Mouse (Mus musculus): ENCODE measurements around the gene Gab1.

The Gab1 gene

GRCm38 (mm10) chr8:80815179-80815578 is 65.1 kb downstream of the Gab1 start:
- H3K27me3 ChIP-seq (ENCODE audit: control insufficient read depth, insufficient read depth, low read length, poor library complexity, severe bottlenecking), result no peaks in the 10 kb centered on the region
- no peaks in the 10 kb centered on the region for H3K36me3 ChIP-seq (ENCODE audit: control insufficient read depth, insufficient read depth, low read length, poor library complexity, severe bottlenecking)
- DNase-seq (ENCODE audit: low read depth, low spot score), result no peak

- DNase-seq (ENCODE audit: low read depth, low spot score), result no peak
- Histone ChIP-seq H3K27me3 (ENCODE audit: control insufficient read depth, insufficient read depth, low read length, poor library complexity, severe bottlenecking) (no peaks in the 10 kb centered on the region), H3K36me3 (ENCODE audit: control insufficient read depth, insufficient read depth, low read length, poor library complexity, severe bottlenecking) (no peaks in the 10 kb centered on the region)
These were observed 66.1 kb downstream of the Gab1 start for GRCm38 (mm10) chr8:80814087-80814791.

GRCm38 (mm10) chr8:80813439-80813838 is 66.9 kb downstream of the Gab1 start:
- peak; percentile 58 for DNase-seq (ENCODE audit: low read depth, low spot score)
- no peaks in the 10 kb centered on the region for H3K27me3 ChIP-seq (ENCODE audit: control insufficient read depth, insufficient read depth, low read length, poor library complexity, severe bottlenecking)
- H3K36me3 ChIP-seq (ENCODE audit: control insufficient read depth, insufficient read depth, low read length, poor library complexity, severe bottlenecking), result no peaks in the 10 kb centered on the region

GRCm38 (mm10) chr8:80811591-80811991 is 68.7 kb downstream of the Gab1 start:
- no peak for DNase-seq (ENCODE audit: low read depth, low spot score)
- Histone ChIP-seq H3K36me3 (ENCODE audit: control insufficient read depth, insufficient read depth, low read length, poor library complexity, severe bottlenecking) (no peaks in the 10 kb centered on the region), H3K27me3 (ENCODE audit: control insufficient read depth, insufficient read depth, low read length, poor library complexity, severe bottlenecking) (no peaks in the 10 kb centered on the region)

GRCm38 (mm10) chr8:80810916-80811315 is 69.4 kb downstream of the Gab1 start:
- H3K27me3 ChIP-seq (ENCODE audit: control insufficient read depth, insufficient read depth, low read length, poor library complexity, severe bottlenecking), result no peaks in the 10 kb centered on the region
- DNase-seq (ENCODE audit: low read depth, low spot score), result no peak

GRCm38 (mm10) chr8:80810442-80810841 is 69.9 kb downstream of the Gab1 start:
- H3K36me3 ChIP-seq (ENCODE audit: control insufficient read depth, insufficient read depth, low read length, poor library complexity, severe bottlenecking), result no peaks in the 10 kb centered on the region
- DNase-seq (ENCODE audit: low read depth, low spot score), result no peak
- no peaks in the 10 kb centered on the region for H3K27me3 ChIP-seq (ENCODE audit: control insufficient read depth, insufficient read depth, low read length, poor library complexity, severe bottlenecking)

More at GRCm38 (mm10) chr8:80810916-80811315, 69.4 kb downstream of the Gab1 start:
- H3K36me3 ChIP-seq (ENCODE audit: control insufficient read depth, insufficient read depth, low read length, poor library complexity, severe bottlenecking), result no peaks in the 10 kb centered on the region

- H3K36me3 ChIP-seq (ENCODE audit: control insufficient read depth, insufficient read depth, low read length, poor library complexity, severe bottlenecking), result no peaks in the 10 kb centered on the region
- DNase-seq (ENCODE audit: low read depth, low spot score), result no peak
- no peaks in the 10 kb centered on the region for H3K27me3 ChIP-seq (ENCODE audit: control insufficient read depth, insufficient read depth, low read length, poor library complexity, severe bottlenecking)
These were observed 72.4 kb downstream of the Gab1 start for GRCm38 (mm10) chr8:80807807-80808505.

- Histone ChIP-seq H3K36me3 (ENCODE audit: control insufficient read depth, insufficient read depth, low read length, poor library complexity, severe bottlenecking) (no peaks in the 10 kb centered on the region), H3K27me3 (ENCODE audit: control insufficient read depth, insufficient read depth, low read length, poor library complexity, severe bottlenecking) (no peaks in the 10 kb centered on the region)
- DNase-seq (ENCODE audit: low read depth, low spot score), result no peak
These were observed 76.2 kb downstream of the Gab1 start for GRCm38 (mm10) chr8:80804066-80804619.

- DNase-seq (ENCODE audit: low read depth, low spot score), result no peak
- no peaks in the 10 kb centered on the region for H3K36me3 ChIP-seq (ENCODE audit: control insufficient read depth, insufficient read depth, low read length, poor library complexity, severe bottlenecking)
- no peaks in the 10 kb centered on the region for H3K27me3 ChIP-seq (ENCODE audit: control insufficient read depth, insufficient read depth, low read length, poor library complexity, severe bottlenecking)
These were observed 81.5 kb downstream of the Gab1 start for GRCm38 (mm10) chr8:80798778-80799177.

- DNase-seq (ENCODE audit: low read depth, low spot score), result no peak
- Histone ChIP-seq H3K27me3 (ENCODE audit: control insufficient read depth, insufficient read depth, low read length, poor library complexity, severe bottlenecking) (no peaks in the 10 kb centered on the region), H3K36me3 (ENCODE audit: control insufficient read depth, insufficient read depth, low read length, poor library complexity, severe bottlenecking) (no peaks in the 10 kb centered on the region)
These were observed 82.0 kb downstream of the Gab1 start for GRCm38 (mm10) chr8:80798198-80798777.

- H3K27me3 ChIP-seq (ENCODE audit: control insufficient read depth, insufficient read depth, low read length, poor library complexity, severe bottlenecking), result no peaks in the 10 kb centered on the region
- DNase-seq (ENCODE audit: low read depth, low spot score), result no peak
- no peaks in the 10 kb centered on the region for H3K36me3 ChIP-seq (ENCODE audit: control insufficient read depth, insufficient read depth, low read length, poor library complexity, severe bottlenecking)
These were observed 84.2 kb downstream of the Gab1 start for GRCm38 (mm10) chr8:80796070-80796469.

- Histone ChIP-seq H3K36me3 (ENCODE audit: control insufficient read depth, insufficient read depth, low read length, poor library complexity, severe bottlenecking) (no peaks in the 10 kb centered on the region), H3K27me3 (ENCODE audit: control insufficient read depth, insufficient read depth, low read length, poor library complexity, severe bottlenecking) (no peaks in the 10 kb centered on the region)
- no peak for DNase-seq (ENCODE audit: low read depth, low spot score)
These were observed 85.5 kb downstream of the Gab1 start for GRCm38 (mm10) chr8:80794585-80795509.

- DNase-seq (ENCODE audit: low read depth, low spot score), result no peak
- H3K27me3 ChIP-seq (ENCODE audit: control insufficient read depth, insufficient read depth, low read length, poor library complexity, severe bottlenecking), result no peaks in the 10 kb centered on the region
- no peaks in the 10 kb centered on the region for H3K36me3 ChIP-seq (ENCODE audit: control insufficient read depth, insufficient read depth, low read length, poor library complexity, severe bottlenecking)
These were observed 86.4 kb downstream of the Gab1 start for GRCm38 (mm10) chr8:80793791-80794515.

- no peaks in the 10 kb centered on the region for H3K27me3 ChIP-seq (ENCODE audit: control insufficient read depth, insufficient read depth, low read length, poor library complexity, severe bottlenecking)
- no peak for DNase-seq (ENCODE audit: low read depth, low spot score)
These were observed 88.1 kb downstream of the Gab1 start for GRCm38 (mm10) chr8:80792214-80792613.

More at GRCm38 (mm10) chr8:80792214-80792613, 88.1 kb downstream of the Gab1 start:
- H3K36me3 ChIP-seq (ENCODE audit: control insufficient read depth, insufficient read depth, low read length, poor library complexity, severe bottlenecking), result no peaks in the 10 kb centered on the region
